Mouse (Mus musculus): ENCODE results near the gene Slc35a5.
A peak's percentile ranks its signal among the peaks of the same experiment; 100 is the strongest.

Slc35a5 gene

DNA sequence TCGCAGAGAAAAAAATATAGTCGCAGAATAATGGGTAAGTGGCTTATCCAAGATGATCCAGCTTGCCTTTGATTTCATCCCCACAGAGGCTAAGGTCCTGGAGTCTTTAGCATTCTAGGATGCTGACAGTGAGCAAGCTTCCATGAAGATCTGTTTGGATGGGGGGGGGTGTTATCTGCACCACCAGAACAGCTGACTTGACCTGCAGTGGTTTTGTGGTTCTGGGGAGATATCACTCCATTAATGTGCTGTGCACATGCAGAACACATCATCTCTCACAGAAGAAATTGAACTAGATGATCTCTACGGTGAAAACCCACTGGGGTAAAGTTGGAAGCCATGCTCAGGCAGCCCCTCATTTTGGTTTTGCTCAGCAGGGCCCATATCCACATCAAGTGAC is 41.3 kb downstream of the Slc35a5 start:
- no peak for DNase-seq (ENCODE audit: low spot score in 2 of 2)

DNA sequence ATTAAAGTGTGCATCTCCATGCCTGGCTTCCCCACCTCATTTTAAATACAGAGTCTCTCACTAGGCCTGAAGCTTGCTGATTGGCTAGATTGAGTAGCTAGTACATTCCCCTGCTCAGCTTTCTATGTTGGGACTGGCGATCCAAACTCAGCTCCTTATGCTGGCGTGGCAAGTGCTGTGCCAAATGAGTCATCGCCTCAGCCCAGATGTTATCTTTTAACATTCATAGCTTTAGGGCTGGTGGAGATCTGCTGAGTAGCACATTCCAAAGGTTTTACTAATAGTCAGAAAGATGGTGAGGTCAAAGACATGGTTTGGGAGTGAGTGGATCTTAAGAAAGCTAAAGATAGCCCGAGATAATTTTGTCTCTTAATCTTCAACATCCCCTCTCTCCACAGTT is 48.0 kb downstream of the Slc35a5 start:
- peak; percentile 47 to 80 for DNase-seq (ENCODE audit: low spot score in 2 of 2)

DNA sequence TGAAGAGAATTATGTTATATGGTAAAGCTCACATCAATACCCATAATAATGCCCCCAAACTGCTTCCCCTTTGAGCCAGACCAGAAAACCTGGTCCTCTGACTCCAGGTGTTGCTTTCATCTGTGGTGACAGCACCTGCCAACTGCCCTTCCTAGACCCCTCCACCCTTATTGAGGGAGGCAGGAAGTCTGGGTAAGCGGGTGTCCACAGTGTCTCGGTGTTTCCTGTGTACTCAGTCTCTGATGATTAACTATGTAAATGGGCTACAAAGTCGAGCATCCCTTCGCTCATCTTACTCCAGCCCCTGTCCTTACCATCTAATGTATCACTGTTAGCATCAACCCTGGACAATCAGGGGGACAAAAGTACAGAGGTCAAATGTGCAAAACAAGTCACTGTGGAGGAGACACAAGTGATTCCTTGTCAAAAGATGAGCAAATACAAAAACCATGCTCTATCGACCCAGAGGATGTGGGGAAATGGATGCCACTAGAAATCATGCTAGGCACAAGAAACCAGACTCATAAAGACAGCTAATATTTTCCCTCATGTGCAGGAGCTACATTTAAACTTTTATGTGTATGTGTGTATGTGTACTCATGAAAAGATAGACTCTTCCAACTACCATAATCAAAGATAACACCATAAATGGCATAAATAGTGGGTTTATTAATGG is 50.2 kb downstream of the Slc35a5 start:
- DNase-seq (ENCODE audit: low spot score in 2 of 2), result no peak

DNA sequence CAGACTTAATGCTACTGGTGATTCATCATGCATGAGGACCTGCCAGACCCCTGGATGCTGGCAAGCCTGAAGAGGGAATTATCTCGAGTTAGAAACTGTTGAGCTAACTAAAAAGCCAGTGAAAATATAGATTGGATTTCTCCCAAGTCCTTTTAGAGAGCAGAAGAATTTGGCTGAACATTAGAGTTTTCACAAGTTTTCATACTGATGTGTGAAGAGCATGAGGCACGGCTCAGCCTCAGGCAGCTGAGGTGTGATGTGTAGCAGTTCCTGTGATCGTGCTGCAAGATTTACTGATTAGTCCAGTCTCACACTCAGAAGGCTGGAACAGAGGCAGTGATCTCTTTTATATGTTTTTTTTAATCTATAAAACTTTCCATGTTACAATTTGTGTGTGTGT is 53.5 kb downstream of the Slc35a5 start:
- DNase-seq (ENCODE audit: low spot score in 2 of 2), result no peak

DNA sequence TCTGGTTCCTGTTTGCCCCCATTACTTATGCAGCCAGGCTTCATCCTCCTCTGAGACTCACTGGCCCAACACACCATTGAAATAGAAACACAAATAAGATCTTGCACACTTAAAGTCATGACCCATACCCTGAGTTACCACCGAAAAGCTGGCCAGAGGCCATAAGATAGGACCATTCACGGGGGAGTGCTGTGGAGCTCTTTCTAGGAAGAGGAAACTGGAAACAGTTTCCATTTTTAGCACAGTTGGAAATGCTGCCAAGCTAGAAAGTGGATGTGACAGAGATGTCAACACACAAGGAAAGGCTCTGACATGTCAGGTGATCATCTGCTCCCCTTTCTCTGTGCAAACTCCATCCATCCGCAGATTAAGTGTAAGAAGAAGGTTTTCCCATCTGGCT is 57.6 kb downstream of the Slc35a5 start:
- no peak for DNase-seq (ENCODE audit: low spot score in 2 of 2)

DNA sequence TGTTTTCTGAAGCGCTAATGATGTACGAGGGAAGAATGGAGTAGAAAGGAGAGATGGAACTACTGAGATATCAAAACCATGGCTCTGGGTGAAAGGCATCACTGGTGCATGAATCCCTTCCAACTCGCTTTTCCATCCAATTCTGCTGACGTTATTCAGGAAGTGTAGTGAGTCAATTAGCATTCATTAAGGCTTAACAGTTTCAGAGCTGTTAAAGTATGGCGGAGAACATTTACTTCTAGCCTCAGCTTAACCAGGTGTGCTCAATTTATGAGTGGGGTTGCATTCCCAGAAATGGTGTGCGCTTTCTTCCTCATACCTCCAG is 59.7 kb downstream of the Slc35a5 start:
- no peak for DNase-seq (ENCODE audit: low spot score in 2 of 2)

DNA sequence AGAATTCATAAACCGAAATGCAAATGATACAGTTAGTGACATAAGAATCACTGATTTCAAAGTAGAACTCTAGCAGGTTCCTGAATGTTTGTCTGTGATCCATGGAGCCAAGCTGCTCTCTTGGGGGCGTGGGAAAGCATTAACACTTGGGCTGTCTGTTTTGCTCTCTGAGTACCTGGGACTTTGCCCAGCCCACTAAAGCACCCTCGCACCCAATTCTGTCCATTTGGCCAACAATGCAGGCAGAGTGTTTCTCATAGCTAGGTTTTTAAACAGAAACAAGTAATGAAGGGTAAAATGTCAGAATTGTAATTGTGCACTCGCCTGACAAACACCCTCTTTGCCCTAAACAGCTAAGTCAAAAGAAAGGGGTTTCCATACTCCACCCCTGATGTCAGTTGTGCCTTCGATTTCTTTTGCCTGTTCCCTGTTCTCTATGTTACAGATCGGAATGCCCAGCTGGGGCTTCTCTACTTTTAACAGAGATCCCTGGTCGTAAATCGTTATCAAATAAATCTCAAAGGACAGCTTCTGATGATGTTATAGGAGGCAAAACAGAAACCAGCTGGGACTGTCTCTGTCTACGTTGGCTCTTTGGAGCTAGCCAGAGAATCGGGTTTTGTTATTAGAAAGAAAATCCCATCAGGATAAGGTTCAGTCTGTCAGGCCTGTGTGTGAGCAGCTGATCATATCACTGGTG is 60.2 kb downstream of the Slc35a5 start:
- DNase-seq (ENCODE audit: low spot score in 2 of 2), result no peak

DNA sequence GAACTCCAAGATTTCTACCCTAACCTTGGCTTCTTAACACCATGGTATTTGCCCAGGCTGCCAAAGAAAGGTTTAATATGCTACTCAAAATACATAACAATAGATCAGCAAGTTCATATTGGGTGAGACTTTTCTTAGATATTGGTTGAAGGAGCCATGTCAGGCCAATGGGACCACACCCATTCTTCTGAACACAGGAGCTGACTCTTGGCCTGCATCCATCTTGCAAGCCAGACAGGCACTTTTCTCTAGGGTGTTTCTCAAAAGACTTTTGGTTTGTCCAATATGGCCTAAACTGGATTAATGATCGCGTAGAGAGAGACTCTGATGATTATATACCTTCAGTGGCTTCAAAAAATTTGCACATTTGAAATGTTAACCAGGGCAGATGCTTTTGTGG is 61.0 kb downstream of the Slc35a5 start:
- DNase-seq (ENCODE audit: low spot score in 2 of 2), result no peak

DNA sequence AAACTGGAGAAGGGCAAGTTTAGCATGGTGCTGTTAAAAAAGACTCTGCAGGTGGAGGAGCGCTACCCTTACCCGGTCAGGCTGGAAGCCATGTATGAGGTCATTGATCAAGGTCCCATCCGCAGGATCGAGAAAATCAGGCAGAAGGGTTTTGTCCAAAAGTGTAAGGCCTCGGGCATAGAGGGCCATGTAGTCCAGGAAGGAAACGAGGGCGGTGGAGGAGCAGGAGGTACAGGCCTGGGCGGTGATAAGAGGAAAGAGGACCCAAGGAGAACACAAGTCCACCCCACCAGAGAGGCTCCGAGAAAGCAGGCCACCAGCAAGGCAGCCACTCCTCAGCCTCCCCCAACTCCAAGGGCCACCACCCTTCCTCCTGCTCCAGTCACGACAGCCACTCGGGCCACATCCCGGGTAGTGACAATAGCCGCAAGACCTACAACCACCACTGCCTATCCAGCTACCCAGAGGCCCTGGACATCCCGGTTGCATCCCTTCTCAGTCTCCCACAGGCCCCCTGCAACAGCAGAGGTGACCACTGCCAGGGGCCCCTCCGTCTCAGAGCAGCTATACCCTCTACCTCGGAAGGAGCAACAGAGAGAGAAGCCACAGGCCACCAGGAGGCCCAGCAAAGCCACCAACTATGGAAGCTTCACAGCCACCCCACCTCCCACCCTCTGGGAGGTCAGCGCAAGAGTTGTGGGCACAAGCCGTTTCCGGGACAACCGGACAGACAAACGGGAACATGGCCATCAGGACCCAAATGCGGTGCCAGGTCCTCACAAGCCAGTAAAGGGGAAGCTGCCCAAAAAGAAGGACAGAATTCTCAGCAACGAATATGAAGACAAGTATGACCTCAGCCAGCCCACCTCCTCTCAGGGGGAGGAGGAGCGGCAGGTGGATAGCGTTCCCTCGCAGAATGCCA is 62.7 kb downstream of the Slc35a5 start:
- DNase-seq (ENCODE audit: low spot score in 2 of 2), result no peak

DNA sequence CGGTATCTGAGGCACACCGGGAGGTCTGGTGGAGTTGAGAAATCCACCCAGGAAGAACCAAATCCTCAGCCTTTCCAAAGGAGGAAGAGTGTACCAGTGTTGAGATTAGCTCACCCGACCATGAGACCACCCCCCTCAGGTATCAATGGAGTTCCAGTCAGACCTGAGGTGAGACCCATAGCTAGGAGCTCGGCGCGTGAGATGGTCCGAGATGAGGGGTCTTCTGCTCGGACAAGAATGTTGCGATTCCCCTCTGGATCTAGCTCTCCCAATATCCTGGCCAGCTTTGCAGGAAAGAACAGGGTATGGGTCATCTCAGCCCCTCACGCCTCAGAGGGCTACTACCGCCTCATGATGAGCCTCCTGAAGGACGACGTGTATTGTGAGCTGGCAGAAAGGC is 63.5 kb downstream of the Slc35a5 start:
- DNase-seq (ENCODE audit: low spot score in 2 of 2), result no peak

DNA sequence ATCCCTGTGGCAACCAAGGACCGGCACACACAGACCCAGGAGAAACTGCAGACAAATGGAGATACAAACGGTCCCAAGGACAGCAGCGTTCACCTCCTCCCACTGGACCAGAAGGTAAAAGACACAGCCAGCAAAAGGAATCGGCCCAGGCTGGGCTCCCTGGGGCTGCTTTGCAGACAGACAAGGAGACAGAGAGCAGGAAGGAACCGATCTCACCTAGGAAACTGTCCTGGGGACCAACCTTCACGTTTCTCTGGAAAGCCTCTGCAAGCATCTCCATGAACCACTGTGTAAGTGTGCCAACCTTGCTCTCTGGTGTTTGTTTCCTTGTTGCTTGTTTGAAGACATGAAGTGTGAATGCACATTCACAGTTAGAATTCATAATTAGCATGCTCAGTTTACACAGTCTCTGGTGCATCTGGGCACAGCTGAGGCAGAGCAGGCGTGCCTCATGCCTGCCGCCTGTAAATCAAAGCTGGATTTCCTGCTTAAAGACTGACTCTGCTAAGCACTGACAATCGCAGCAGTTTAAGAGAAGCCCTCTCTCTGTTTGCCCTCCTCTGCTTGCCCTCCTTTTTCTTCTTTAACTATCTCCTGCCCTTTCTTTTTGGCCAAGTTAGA is 64.3 kb downstream of the Slc35a5 start:
- DNase-seq (ENCODE audit: low spot score in 2 of 2), result no peak

DNA sequence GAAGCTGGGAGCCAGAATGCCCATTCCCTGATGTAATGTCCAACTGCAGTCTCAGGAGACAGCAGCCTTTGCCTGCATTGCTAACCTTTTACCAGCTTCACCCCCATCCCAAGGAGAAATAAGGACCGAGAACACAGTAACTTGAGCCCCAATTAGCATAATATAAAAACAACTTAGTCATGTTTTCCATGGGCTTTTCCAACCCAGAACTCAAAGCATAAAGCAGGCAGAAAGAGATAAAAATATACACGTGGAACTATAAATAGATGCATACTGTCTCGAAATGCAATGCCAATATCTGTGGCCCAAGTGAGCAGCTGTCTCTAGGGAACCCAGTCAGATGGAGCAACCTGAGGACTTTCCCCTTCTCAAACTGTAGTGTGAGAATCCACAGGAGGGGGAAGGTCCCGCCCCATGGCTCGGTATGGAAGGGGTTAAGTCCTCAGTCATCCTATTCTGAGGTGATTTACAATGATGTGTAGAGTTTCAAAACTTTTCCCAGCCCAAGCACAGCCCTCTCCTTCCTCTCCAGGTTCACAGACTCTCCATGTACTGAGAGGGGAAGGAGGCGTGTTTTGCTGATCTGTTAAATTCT is 65.3 kb downstream of the Slc35a5 start, which contains the start of gene Ccdc80:
TSS of gene Ccdc80 (plus strand) at position 266 of the 595 bp plus-strand sequence.
- no peak for DNase-seq (ENCODE audit: low spot score in 2 of 2)

DNA sequence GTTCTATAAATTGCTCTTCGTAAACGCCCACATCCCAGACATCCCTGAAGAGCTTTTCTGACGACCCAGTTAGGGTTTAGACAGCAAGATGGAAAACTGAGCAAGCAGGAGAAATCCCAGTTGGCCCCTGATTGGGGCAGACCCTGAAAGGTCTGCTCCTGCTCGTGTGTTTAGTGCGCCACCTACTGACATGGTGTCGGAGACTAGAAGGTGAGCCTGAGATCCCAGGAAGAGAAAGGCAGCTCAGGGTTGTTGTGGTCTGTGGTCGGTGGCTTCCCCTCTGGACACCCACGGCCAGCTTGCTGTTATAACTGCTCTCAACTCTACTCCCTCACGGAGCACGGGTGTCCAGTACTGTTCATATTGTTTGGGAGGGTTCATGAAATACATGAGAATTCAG is 68.5 kb downstream of the Slc35a5 start:
- peak; percentile 53 to 56 for DNase-seq (ENCODE audit: low spot score in 2 of 2)

Measured in urinary bladder, adult 18-20 months (tissue).